Mouse (Mus musculus): Measurements from ENCODE around the gene Cd248. TPM values are rescaled to one million over a fixed set of nuclear protein-coding genes. Genes with fewer than 3 reads are reported as not detected.

Cd248 gene
- polyA plus RNA-seq (2014; fragmentation: Nextera tagmentation; extraction: Ambion mirVana), result 43.1 and 48.4 TPM in 2 replicates

DNA sequence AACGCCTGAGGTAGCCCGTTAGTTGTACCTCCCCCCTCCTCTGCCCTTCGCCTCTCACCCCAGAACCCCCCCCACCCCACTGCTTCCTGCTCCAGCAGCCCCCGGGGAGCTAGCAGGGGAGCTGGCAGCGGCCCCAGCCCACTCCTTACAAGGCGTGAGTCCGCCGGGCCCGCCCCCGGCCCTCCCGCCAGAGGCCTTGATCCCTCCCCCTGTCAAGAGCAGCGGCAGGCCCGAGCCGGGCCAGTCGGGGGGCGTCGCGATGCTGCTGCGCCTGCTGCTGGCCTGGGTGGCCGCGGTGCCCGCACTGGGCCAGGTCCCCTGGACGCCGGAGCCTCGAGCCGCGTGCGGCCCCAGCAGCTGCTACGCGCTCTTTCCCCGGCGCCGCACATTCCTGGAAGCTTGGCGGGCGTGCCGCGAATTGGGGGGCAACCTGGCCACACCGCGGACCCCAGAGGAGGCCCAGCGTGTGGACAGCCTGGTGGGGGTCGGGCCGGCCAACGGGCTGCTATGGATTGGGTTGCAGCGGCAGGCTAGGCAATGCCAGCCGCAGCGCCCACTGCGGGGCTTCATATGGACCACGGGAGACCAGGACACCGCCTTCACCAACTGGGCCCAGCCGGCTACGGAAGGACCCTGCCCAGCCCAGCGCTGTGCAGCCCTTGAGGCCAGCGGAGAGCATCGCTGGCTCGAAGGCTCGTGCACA lies at the start of gene Cd248:
TSS of gene Cd248 (plus strand) at position 212 of the 703 bp plus-strand sequence.
- Histone ChIP-seq H3K4me3 (ENCODE audit: low read depth, low read length) (peak within 1 kb of the TSS; percentile 60), H3K36me3 (replicated peaks; ENCODE audit: control insufficient read depth, insufficient read depth, low read depth, low read length) (no peaks in the 10 kb centered on the region), H3K4me1 (ENCODE audit: control insufficient read depth, insufficient read depth, low read length) (peaks cover 20% of the 10 kb centered on the region), H3K9ac (replicated peaks; ENCODE audit: low read length) (peak within 1 kb of the TSS; percentile 73), H3K4me2 (ENCODE audit: low read depth, low read length) (peak within 1 kb of the TSS; percentile 97), H3K27me3 (ENCODE audit: control insufficient read depth, insufficient read depth, low read length) (peaks cover 3% of the 10 kb centered on the region), H3K27ac (replicated peaks; ENCODE audit: low read depth, low read length) (peak within 1 kb of the TSS; percentile 75), H3K9me3 (replicated peaks; ENCODE audit: control insufficient read depth, low read length) (no peaks in the 10 kb centered on the region)
- under 1% methylated on average over 50 of the region's 56 CpGs for WGBS
- ATAC-seq (replicated peaks; ENCODE audit: insufficient number of reproducible peaks, low FRiP score, low TSS enrichment, low read depth) (peak; percentile 41), DNase-seq (ENCODE audit: low spot score) (peak; percentile 87)

DNA sequence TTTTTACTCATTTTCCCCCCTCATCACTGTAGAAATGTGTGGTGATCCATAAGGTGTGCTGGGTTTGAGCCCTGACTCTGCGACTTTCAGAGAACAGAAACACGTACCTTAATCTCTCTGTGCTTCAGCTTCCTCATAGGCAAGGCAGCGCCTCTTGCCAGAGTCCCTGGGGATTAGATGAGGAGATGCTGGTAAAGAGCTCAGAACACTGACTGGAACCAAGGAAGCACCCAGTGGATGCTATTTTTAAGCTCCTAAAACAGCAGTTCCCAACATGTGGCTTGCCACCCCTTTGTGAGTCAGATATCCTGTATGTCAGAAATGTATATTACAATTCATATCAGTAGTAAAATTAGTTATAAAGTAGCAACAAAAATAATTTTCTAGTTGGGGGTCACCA lies 49.7 kb upstream of the Cd248 start:
- H3K27me3 ChIP-seq (ENCODE audit: control insufficient read depth, insufficient read depth, low read length), result no peaks in the 10 kb centered on the region
- H3K9me3 ChIP-seq (replicated peaks; ENCODE audit: control insufficient read depth, low read length), result no peaks in the 10 kb centered on the region
- ATAC-seq (replicated peaks; ENCODE audit: insufficient number of reproducible peaks, low FRiP score, low TSS enrichment, low read depth) (no peak), DNase-seq (ENCODE audit: low spot score) (no peak)
- no peaks in the 10 kb centered on the region for H3K4me1 ChIP-seq (ENCODE audit: control insufficient read depth, insufficient read depth, low read length)
- no peak overlapping the region for H3K4me3 ChIP-seq (ENCODE audit: low read depth, low read length)
- no peak overlapping the region for H3K27ac ChIP-seq (replicated peaks; ENCODE audit: low read depth, low read length)
- WGBS, result 77% methylated on average over 3 of the region's 3 CpGs
- H3K4me2 ChIP-seq (ENCODE audit: low read depth, low read length), result no peak overlapping the region
- no peak overlapping the region for H3K9ac ChIP-seq (replicated peaks; ENCODE audit: low read length)
- no peaks in the 10 kb centered on the region for H3K36me3 ChIP-seq (replicated peaks; ENCODE audit: control insufficient read depth, insufficient read depth, low read depth, low read length)

- DNase-seq (ENCODE audit: low spot score), result no peak
- H3K27ac ChIP-seq (replicated peaks; ENCODE audit: low read depth, low read length), result no peak overlapping the region
Observed at GRCm38 (mm10) chr19:5021416-5021815, 46.5 kb upstream of the Cd248 start.

GRCm38 (mm10) chr19:5023621-5024479 lies 44.0 kb upstream of the Cd248 start, which contains the start of gene Slc29a2:
TSS of gene Slc29a2 (plus strand) at chr19:5023860.
- Histone ChIP-seq H3K4me1 (ENCODE audit: control insufficient read depth, insufficient read depth, low read length) (no peaks in the 10 kb centered on the region), H3K9ac (replicated peaks; ENCODE audit: low read length) (peak within 1 kb of the TSS; percentile 59), H3K36me3 (replicated peaks; ENCODE audit: control insufficient read depth, insufficient read depth, low read depth, low read length) (no peaks in the 10 kb centered on the region), H3K27ac (replicated peaks; ENCODE audit: low read depth, low read length) (peak within 1 kb of the TSS; percentile 47), H3K27me3 (ENCODE audit: control insufficient read depth, insufficient read depth, low read length) (no peaks in the 10 kb centered on the region), H3K4me3 (ENCODE audit: low read depth, low read length) (peak within 1 kb of the TSS; percentile 64), H3K9me3 (replicated peaks; ENCODE audit: control insufficient read depth, low read length) (no peaks in the 10 kb centered on the region), H3K4me2 (ENCODE audit: low read depth, low read length) (peak within 1 kb of the TSS; percentile 81)
- under 1% methylated on average over 62 of the region's 62 CpGs for WGBS
- DNase-seq (ENCODE audit: low spot score) (peak; percentile 97), ATAC-seq (replicated peaks; ENCODE audit: insufficient number of reproducible peaks, low FRiP score, low TSS enrichment, low read depth) (peak; percentile 93)

More at GRCm38 (mm10) chr19:5021416-5021815, 46.5 kb upstream of the Cd248 start:
- Histone ChIP-seq H3K27me3 (ENCODE audit: control insufficient read depth, insufficient read depth, low read length) (no peaks in the 10 kb centered on the region), H3K9ac (replicated peaks; ENCODE audit: low read length) (no peak overlapping the region), H3K36me3 (replicated peaks; ENCODE audit: control insufficient read depth, insufficient read depth, low read depth, low read length) (no peaks in the 10 kb centered on the region), H3K9me3 (replicated peaks; ENCODE audit: control insufficient read depth, low read length) (no peaks in the 10 kb centered on the region), H3K4me2 (ENCODE audit: low read depth, low read length) (no peak overlapping the region), H3K4me3 (ENCODE audit: low read depth, low read length) (no peak overlapping the region), H3K4me1 (ENCODE audit: control insufficient read depth, insufficient read depth, low read length) (no peaks in the 10 kb centered on the region)
- no peak for ATAC-seq (replicated peaks; ENCODE audit: insufficient number of reproducible peaks, low FRiP score, low TSS enrichment, low read depth)
- 92% methylated on average over 2 of the region's 2 CpGs for WGBS

- 86% methylated on average over 8 of the region's 8 CpGs for WGBS
- H3K27me3 ChIP-seq (ENCODE audit: control insufficient read depth, insufficient read depth, low read length), result no peaks in the 10 kb centered on the region
- no peaks in the 10 kb centered on the region for H3K9me3 ChIP-seq (replicated peaks; ENCODE audit: control insufficient read depth, low read length)
- no peak overlapping the region for H3K27ac ChIP-seq (replicated peaks; ENCODE audit: low read depth, low read length)
- no peaks in the 10 kb centered on the region for H3K4me1 ChIP-seq (ENCODE audit: control insufficient read depth, insufficient read depth, low read length)
- H3K4me3 ChIP-seq (ENCODE audit: low read depth, low read length), result no peak overlapping the region
- H3K36me3 ChIP-seq (replicated peaks; ENCODE audit: control insufficient read depth, insufficient read depth, low read depth, low read length), result no peaks in the 10 kb centered on the region
- H3K9ac ChIP-seq (replicated peaks; ENCODE audit: low read length), result no peak overlapping the region
- no peak for DNase-seq (ENCODE audit: low spot score)
- no peak overlapping the region for H3K4me2 ChIP-seq (ENCODE audit: low read depth, low read length)
- ATAC-seq (replicated peaks; ENCODE audit: insufficient number of reproducible peaks, low FRiP score, low TSS enrichment, low read depth), result no peak
Observed at GRCm38 (mm10) chr19:5026111-5026510, 41.8 kb upstream of the Cd248 start.

- H3K4me1 ChIP-seq (ENCODE audit: control insufficient read depth, insufficient read depth, low read length), result no peaks in the 10 kb centered on the region
Observed at GRCm38 (mm10) chr19:5032686-5033085, 35.2 kb upstream of the Cd248 start.

GRCm38 (mm10) chr19:5036577-5036976 lies 31.3 kb upstream of the Cd248 start:
- no peaks in the 10 kb centered on the region for H3K36me3 ChIP-seq (replicated peaks; ENCODE audit: control insufficient read depth, insufficient read depth, low read depth, low read length)

More at GRCm38 (mm10) chr19:5032686-5033085, 35.2 kb upstream of the Cd248 start:
- DNase-seq (ENCODE audit: low spot score) (no peak), ATAC-seq (replicated peaks; ENCODE audit: insufficient number of reproducible peaks, low FRiP score, low TSS enrichment, low read depth) (no peak)
- H3K27me3 ChIP-seq (ENCODE audit: control insufficient read depth, insufficient read depth, low read length), result no peaks in the 10 kb centered on the region
- H3K4me2 ChIP-seq (ENCODE audit: low read depth, low read length), result no peak overlapping the region
- H3K9ac ChIP-seq (replicated peaks; ENCODE audit: low read length), result no peak overlapping the region
- H3K9me3 ChIP-seq (replicated peaks; ENCODE audit: control insufficient read depth, low read length), result no peaks in the 10 kb centered on the region
- no peaks in the 10 kb centered on the region for H3K36me3 ChIP-seq (replicated peaks; ENCODE audit: control insufficient read depth, insufficient read depth, low read depth, low read length)
- H3K4me3 ChIP-seq (ENCODE audit: low read depth, low read length), result no peak overlapping the region
- 83% methylated on average over 3 of the region's 3 CpGs for WGBS
- no peak overlapping the region for H3K27ac ChIP-seq (replicated peaks; ENCODE audit: low read depth, low read length)

More at GRCm38 (mm10) chr19:5036577-5036976, 31.3 kb upstream of the Cd248 start:
- ATAC-seq (replicated peaks; ENCODE audit: insufficient number of reproducible peaks, low FRiP score, low TSS enrichment, low read depth), result no peak
- WGBS, result 79% methylated on average over 4 of the region's 4 CpGs
- H3K9ac ChIP-seq (replicated peaks; ENCODE audit: low read length), result no peak overlapping the region
- H3K27ac ChIP-seq (replicated peaks; ENCODE audit: low read depth, low read length), result no peak overlapping the region
- H3K27me3 ChIP-seq (ENCODE audit: control insufficient read depth, insufficient read depth, low read length), result no peaks in the 10 kb centered on the region
- no peak for DNase-seq (ENCODE audit: low spot score)
- no peak overlapping the region for H3K4me2 ChIP-seq (ENCODE audit: low read depth, low read length)
- H3K9me3 ChIP-seq (replicated peaks; ENCODE audit: control insufficient read depth, low read length), result no peaks in the 10 kb centered on the region
- H3K4me3 ChIP-seq (ENCODE audit: low read depth, low read length), result no peak overlapping the region
- H3K4me1 ChIP-seq (ENCODE audit: control insufficient read depth, insufficient read depth, low read length), result peaks cover 6% of the 10 kb centered on the region

Measured in embryonic facial prominence, embryonic 11.5 days (tissue).